Mouse (Mus musculus) liver, embryonic 14.5 days (tissue): ENCODE measurements around the gene E130114P18Rik.

Experiments used
- CTCF ChIP-seq: IDR thresholded peaks from 2 replicates; pipeline ENCODE4 v1.5.1; 2016; ENCODE audit warnings: antibody characterized with exemption, low read depth, control low read depth
- EP300 ChIP-seq: IDR thresholded peaks from 2 replicates; pipeline ENCODE4 v1.6.1; 2016; ENCODE audit warnings: antibody characterized with exemption, low read depth

DNA sequence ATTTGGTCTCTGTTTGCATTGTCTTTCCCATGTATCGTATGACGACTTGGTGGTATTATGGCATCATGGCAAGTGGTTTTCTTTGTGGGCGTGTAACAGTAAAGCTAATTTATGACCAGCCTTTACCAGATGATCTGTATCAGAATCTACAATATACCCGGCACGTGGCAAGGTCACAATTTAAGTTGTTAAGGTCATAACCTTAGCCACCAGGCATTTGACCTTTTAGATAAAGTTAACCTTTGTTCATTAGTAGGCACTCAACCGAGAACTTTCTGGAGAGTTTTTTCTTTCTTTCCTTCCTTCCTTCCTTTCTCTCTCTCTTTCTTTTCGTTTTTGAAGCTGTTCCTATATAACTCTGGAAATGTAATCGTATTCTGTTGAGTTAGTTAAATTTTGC, 8.7 kb upstream of the E130114P18Rik start:
- TF ChIP-seq CTCF (no peak), EP300 (no peak)
